Mouse (Mus musculus): Measurements from ENCODE around the gene Dbx1. TPM values are rescaled to one million over a fixed set of nuclear protein-coding genes. Genes with fewer than 3 reads are reported as not detected.
A peak's percentile ranks its signal among the peaks of the same experiment; 100 is the strongest.

Gene Dbx1
- polyA plus RNA-seq, 1 experiment = not detected

- Histone ChIP-seq H3K9me3 (peaks cover 22% of the 10 kb centered on the region), H3K4me3 (replicated peaks) (no peak overlapping the region), H3K27me3 (replicated peaks) (peaks cover 64% of the 10 kb centered on the region), H3K36me3 (replicated peaks; ENCODE audit: low read length) (no peaks in the 10 kb centered on the region), H3K4me1 (peaks cover 5% of the 10 kb centered on the region)
- TF ChIP-seq GATA1 (IDR thresholded peaks at IDR 0.05; ENCODE audit: borderline replicate concordance, low read length) (no peak), FLI1 (IDR thresholded peaks at IDR 0.05; ENCODE audit: low read length) (no peak)
These were observed 4.2 kb upstream of the Dbx1 start for GRCm38 (mm10) chr7:49640709-49641305.

- Histone ChIP-seq H3K9me3 (peaks cover 26% of the 10 kb centered on the region), H3K27me3 (replicated peaks) (peaks cover 71% of the 10 kb centered on the region), H3K36me3 (replicated peaks; ENCODE audit: low read length) (no peaks in the 10 kb centered on the region), H3K4me3 (replicated peaks) (no peak overlapping the region), H3K4me1 (peaks cover 10% of the 10 kb centered on the region)
- TF ChIP-seq FLI1 (IDR thresholded peaks at IDR 0.05; ENCODE audit: low read length) = no peak
- TF ChIP-seq GATA1 (IDR thresholded peaks at IDR 0.05; ENCODE audit: borderline replicate concordance, low read length) = no peak
These were observed 3.4 kb upstream of the Dbx1 start for GRCm38 (mm10) chr7:49639864-49640708.

- TF ChIP-seq GATA1 (IDR thresholded peaks at IDR 0.05; ENCODE audit: borderline replicate concordance, low read length) = no peak
- TF ChIP-seq FLI1 (IDR thresholded peaks at IDR 0.05; ENCODE audit: low read length) = no peak
- Histone ChIP-seq H3K9me3 (peaks cover 30% of the 10 kb centered on the region), H3K4me3 (replicated peaks) (peak overlapping the region; percentile 73), H3K27me3 (replicated peaks) (peaks cover 80% of the 10 kb centered on the region), H3K36me3 (replicated peaks; ENCODE audit: low read length) (no peaks in the 10 kb centered on the region), H3K4me1 (peaks cover 19% of the 10 kb centered on the region)
These were observed 2.5 kb upstream of the Dbx1 start for GRCm38 (mm10) chr7:49638941-49639776.

GRCm38 (mm10) chr7:49637851-49638663 is 1.4 kb upstream of the Dbx1 start:
- peaks cover 30% of the 10 kb centered on the region for H3K4me1 ChIP-seq
- peaks cover 88% of the 10 kb centered on the region for H3K27me3 ChIP-seq (replicated peaks)
- H3K9me3 ChIP-seq = peaks cover 27% of the 10 kb centered on the region
- no peak overlapping the region for H3K4me3 ChIP-seq (replicated peaks)
- TF ChIP-seq FLI1 (IDR thresholded peaks at IDR 0.05; ENCODE audit: low read length) (no peak), GATA1 (IDR thresholded peaks at IDR 0.05; ENCODE audit: borderline replicate concordance, low read length) (no peak)
- no peaks in the 10 kb centered on the region for H3K36me3 ChIP-seq (replicated peaks; ENCODE audit: low read length)

GRCm38 (mm10) chr7:49637281-49637680 is 632 bp upstream of the Dbx1 start:
- Histone ChIP-seq H3K4me1 (peaks cover 35% of the 10 kb centered on the region), H3K27me3 (replicated peaks) (peaks cover 94% of the 10 kb centered on the region), H3K36me3 (replicated peaks; ENCODE audit: low read length) (no peaks in the 10 kb centered on the region), H3K9me3 (peaks cover 28% of the 10 kb centered on the region), H3K4me3 (replicated peaks) (no peak overlapping the region)
- TF ChIP-seq FLI1 (IDR thresholded peaks at IDR 0.05; ENCODE audit: low read length) (no peak), GATA1 (IDR thresholded peaks at IDR 0.05; ENCODE audit: borderline replicate concordance, low read length) (no peak)

GRCm38 (mm10) chr7:49635971-49636370 is 678 bp downstream of the Dbx1 start:
- no peak overlapping the region for H3K4me3 ChIP-seq (replicated peaks)
- no peak for TF ChIP-seq FLI1 (IDR thresholded peaks at IDR 0.05; ENCODE audit: low read length)
- TF ChIP-seq GATA1 (IDR thresholded peaks at IDR 0.05; ENCODE audit: borderline replicate concordance, low read length) = no peak
- no peaks in the 10 kb centered on the region for H3K36me3 ChIP-seq (replicated peaks; ENCODE audit: low read length)
- H3K27me3 ChIP-seq (replicated peaks) = peaks cover 97% of the 10 kb centered on the region
- H3K9me3 ChIP-seq = peaks cover 34% of the 10 kb centered on the region
- peaks cover 36% of the 10 kb centered on the region for H3K4me1 ChIP-seq

GRCm38 (mm10) chr7:49635074-49635621 is 1.5 kb downstream of the Dbx1 start:
- TF ChIP-seq GATA1 (IDR thresholded peaks at IDR 0.05; ENCODE audit: borderline replicate concordance, low read length) (no peak), FLI1 (IDR thresholded peaks at IDR 0.05; ENCODE audit: low read length) (no peak)
- peaks cover 96% of the 10 kb centered on the region for H3K27me3 ChIP-seq (replicated peaks)

GRCm38 (mm10) chr7:49634291-49635073 is 2.2 kb downstream of the Dbx1 start:
- peak overlapping the region; percentile 91 for H3K4me3 ChIP-seq (replicated peaks)
- H3K27me3 ChIP-seq (replicated peaks) = peaks cover 94% of the 10 kb centered on the region
- H3K4me1 ChIP-seq = peaks cover 36% of the 10 kb centered on the region
- TF ChIP-seq FLI1 (IDR thresholded peaks at IDR 0.05; ENCODE audit: low read length) = no peak
- TF ChIP-seq GATA1 (IDR thresholded peaks at IDR 0.05; ENCODE audit: borderline replicate concordance, low read length) = no peak
- peaks cover 31% of the 10 kb centered on the region for H3K9me3 ChIP-seq
- no peaks in the 10 kb centered on the region for H3K36me3 ChIP-seq (replicated peaks; ENCODE audit: low read length)

More at GRCm38 (mm10) chr7:49635074-49635621, 1.5 kb downstream of the Dbx1 start:
- H3K4me1 ChIP-seq = peaks cover 36% of the 10 kb centered on the region
- peaks cover 34% of the 10 kb centered on the region for H3K9me3 ChIP-seq
- H3K36me3 ChIP-seq (replicated peaks; ENCODE audit: low read length) = no peaks in the 10 kb centered on the region
- H3K4me3 ChIP-seq (replicated peaks) = peak overlapping the region; percentile 80
